Mouse (Mus musculus): Measurements from ENCODE around the gene Olfr1301. TPM values are rescaled to one million over a fixed set of nuclear protein-coding genes. Genes with fewer than 3 reads are reported as not detected.

Olfr1301 gene
- polyA plus RNA-seq (2015; fragmentation: Nextera tagmentation; extraction: Ambion mirVana), result not detected in 2 replicates

DNA sequence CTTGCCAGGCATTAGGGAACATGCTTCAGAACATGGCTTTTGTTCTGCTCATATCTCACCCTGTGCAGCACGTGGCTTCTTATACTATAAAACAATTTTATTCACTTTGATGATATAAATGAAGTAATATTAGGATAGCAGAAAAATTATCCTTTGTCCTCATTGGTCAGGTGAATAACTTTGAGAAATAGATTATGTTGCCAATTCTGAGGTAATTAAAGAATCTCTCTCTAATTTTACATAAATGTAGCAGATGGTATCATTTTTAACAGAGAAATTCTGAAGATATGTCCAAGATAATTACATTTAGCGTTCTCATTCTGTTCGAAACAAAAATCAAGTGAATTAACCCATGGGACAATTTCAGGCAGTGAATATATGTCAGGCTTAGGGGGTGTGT lies at the start of gene Olfr1301:
Gene Olfr1301, plus strand, starts transcription at position 301 of the 400 bp plus-strand sequence.
- H3K4me3 ChIP-seq, result no peak within 1 kb of the TSS
- 82% methylated on average over 3 of the region's 3 CpGs for WGBS
- no peak for ATAC-seq (ENCODE audit: low FRiP score, low read depth)

DNA sequence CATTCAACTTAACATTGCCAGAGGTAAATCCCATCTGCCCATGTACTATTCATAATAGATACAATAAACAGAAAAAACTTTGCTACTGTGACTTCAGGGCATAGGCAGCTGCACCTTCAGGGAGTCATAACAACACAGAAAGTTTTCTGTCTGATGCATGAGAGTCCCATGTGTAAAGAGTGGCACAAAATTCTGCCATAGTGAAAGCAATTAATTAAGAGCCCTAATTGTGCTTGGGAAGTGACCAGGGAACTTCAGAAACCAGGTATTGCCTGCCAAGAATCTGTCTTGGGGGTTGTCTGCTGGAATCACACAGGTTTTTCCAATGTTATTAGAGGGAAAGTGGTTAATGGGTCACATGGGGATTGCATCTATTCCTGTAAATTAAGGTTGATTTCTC lies 24.1 kb upstream of the Olfr1301 start:
- ATAC-seq (ENCODE audit: low FRiP score, low read depth), result no peak
- Histone ChIP-seq H3K36me3 (no peaks in the 10 kb centered on the region), H3K9ac (no peak overlapping the region), H3K4me2 (replicated peaks) (no peak overlapping the region), H3K9me3 (no peaks in the 10 kb centered on the region), H3K27me3 (no peaks in the 10 kb centered on the region), H3K4me1 (no peaks in the 10 kb centered on the region), H3K27ac (no peak overlapping the region), H3K4me3 (no peak overlapping the region)

More for the DNA sequence above, at the start of gene Olfr1301:
- Histone ChIP-seq H3K4me1 (no peaks in the 10 kb centered on the region), H3K27me3 (no peaks in the 10 kb centered on the region), H3K9ac (no peak within 1 kb of the TSS), H3K4me2 (replicated peaks) (no peak within 1 kb of the TSS), H3K9me3 (no peaks in the 10 kb centered on the region), H3K27ac (no peak within 1 kb of the TSS), H3K36me3 (no peaks in the 10 kb centered on the region)

- no peaks in the 10 kb centered on the region for H3K9me3 ChIP-seq
- no peak within 1 kb of the TSS for H3K9ac ChIP-seq
- H3K36me3 ChIP-seq, result no peaks in the 10 kb centered on the region
- H3K4me1 ChIP-seq, result no peaks in the 10 kb centered on the region
- WGBS, result 81% methylated on average over 2 of the region's 2 CpGs
- H3K4me2 ChIP-seq (replicated peaks), result no peak within 1 kb of the TSS
- ATAC-seq (ENCODE audit: low FRiP score, low read depth), result no peak
- H3K27ac ChIP-seq, result no peak within 1 kb of the TSS
- no peaks in the 10 kb centered on the region for H3K27me3 ChIP-seq
- H3K4me3 ChIP-seq, result no peak within 1 kb of the TSS
These were observed 26.3 kb downstream of the Olfr1301 start, which contains the start of gene Olfr1302 for GRCm38 (mm10) chr2:111777129-111777528. Gene Olfr1302 (plus strand): TSS chr2:111777429.

Other genes with a start within 250 kb of the Olfr1301 start
- not detected in 2 replicates for gene Olfr1293-ps, start 225.8 kb upstream of the Olfr1301 start, polyA plus RNA-seq (2015; fragmentation: Nextera tagmentation; extraction: Ambion mirVana)
- not detected in 2 replicates for gene Olfr1294, start 210.7 kb upstream of the Olfr1301 start, polyA plus RNA-seq (2015; fragmentation: Nextera tagmentation; extraction: Ambion mirVana)
- not detected in 2 replicates for gene Olfr1295, start 181.3 kb upstream of the Olfr1301 start, polyA plus RNA-seq (2015; fragmentation: Nextera tagmentation; extraction: Ambion mirVana)
- not detected in 2 replicates for gene Olfr1297, start 124.5 kb upstream of the Olfr1301 start, polyA plus RNA-seq (2015; fragmentation: Nextera tagmentation; extraction: Ambion mirVana)
- gene Olfr1298, start 101.8 kb upstream of the Olfr1301 start, polyA plus RNA-seq (2015; fragmentation: Nextera tagmentation; extraction: Ambion mirVana), result not detected in 2 replicates
- not detected in 2 replicates for gene Olfr1299, start 89.6 kb upstream of the Olfr1301 start, polyA plus RNA-seq (2015; fragmentation: Nextera tagmentation; extraction: Ambion mirVana)
- not detected in 2 replicates for gene Olfr1302, start 26.4 kb downstream of the Olfr1301 start, polyA plus RNA-seq (2015; fragmentation: Nextera tagmentation; extraction: Ambion mirVana)
- gene Olfr1303, start 69.3 kb downstream of the Olfr1301 start, polyA plus RNA-seq (2015; fragmentation: Nextera tagmentation; extraction: Ambion mirVana), result not detected in 2 replicates
- gene Olfr1305, start 126.1 kb downstream of the Olfr1301 start, polyA plus RNA-seq (2015; fragmentation: Nextera tagmentation; extraction: Ambion mirVana), result not detected in 2 replicates
- not detected in 2 replicates for gene Olfr1306, start 165.3 kb downstream of the Olfr1301 start, polyA plus RNA-seq (2015; fragmentation: Nextera tagmentation; extraction: Ambion mirVana)
- 0.01 TPM in 1 of 2 replicates, not detected in the other for gene Olfr1307, start 198.4 kb downstream of the Olfr1301 start, polyA plus RNA-seq (2015; fragmentation: Nextera tagmentation; extraction: Ambion mirVana)
- not detected in 2 replicates for gene Olfr1308, start 213.9 kb downstream of the Olfr1301 start, polyA plus RNA-seq (2015; fragmentation: Nextera tagmentation; extraction: Ambion mirVana)
- not detected in 2 replicates for gene Olfr1309, start 239.3 kb downstream of the Olfr1301 start, polyA plus RNA-seq (2015; fragmentation: Nextera tagmentation; extraction: Ambion mirVana)

Data from limb, embryonic 13.5 days (tissue).